Mouse (Mus musculus): Measurements from ENCODE around the gene Rrp1. TPM values are rescaled to one million over a fixed set of nuclear protein-coding genes. Genes with fewer than 3 reads are reported as not detected.

The Rrp1 gene
- polyA plus RNA-seq, 1 experiment = 42.0 TPM

DNA sequence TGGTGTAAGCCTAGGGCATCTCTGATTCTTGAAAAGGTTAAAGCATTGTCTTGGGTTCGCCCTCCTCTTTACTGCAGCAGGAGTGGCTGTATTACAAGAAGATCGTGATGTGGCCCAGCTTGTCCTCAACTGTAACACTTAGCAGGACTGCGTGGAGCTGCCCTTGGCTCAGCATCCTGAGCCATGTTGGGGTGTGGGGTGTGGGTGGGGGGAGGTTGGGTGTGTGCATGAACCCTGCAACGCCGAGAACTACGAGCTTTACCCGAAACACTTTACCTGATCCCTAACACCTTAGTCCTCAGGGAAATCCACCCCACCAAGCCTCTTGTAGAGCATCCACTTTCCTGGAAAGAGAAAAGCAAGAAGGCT is 293 bp upstream of the Rrp1 start:
- TF ChIP-seq CTCF (IDR thresholded peaks at IDR 0.05; ENCODE audit: extremely low read depth, insufficient read length, insufficient replicate concordance, low read depth, low read length) (no peak), POLR2A (IDR thresholded peaks at IDR 0.05; ENCODE audit: low read depth, low read length) (no peak)
- Histone ChIP-seq H3K27ac (ENCODE audit: insufficient read depth, low read depth, low read length) (no peak overlapping the region), H3K4me3 (ENCODE audit: low read depth, low read length) (peak overlapping the region; percentile 65), H3K36me3 (ENCODE audit: control insufficient read depth, insufficient read depth, low read length) (peaks cover 18% of the 10 kb centered on the region), H3K4me1 (ENCODE audit: control insufficient read depth, insufficient read depth, insufficient read length, low read length) (no peaks in the 10 kb centered on the region), H3K27me3 (ENCODE audit: control insufficient read depth, insufficient read depth, low read length) (no peaks in the 10 kb centered on the region)
- WGBS = 26% methylated on average over 7 of the region's 7 CpGs

DNA sequence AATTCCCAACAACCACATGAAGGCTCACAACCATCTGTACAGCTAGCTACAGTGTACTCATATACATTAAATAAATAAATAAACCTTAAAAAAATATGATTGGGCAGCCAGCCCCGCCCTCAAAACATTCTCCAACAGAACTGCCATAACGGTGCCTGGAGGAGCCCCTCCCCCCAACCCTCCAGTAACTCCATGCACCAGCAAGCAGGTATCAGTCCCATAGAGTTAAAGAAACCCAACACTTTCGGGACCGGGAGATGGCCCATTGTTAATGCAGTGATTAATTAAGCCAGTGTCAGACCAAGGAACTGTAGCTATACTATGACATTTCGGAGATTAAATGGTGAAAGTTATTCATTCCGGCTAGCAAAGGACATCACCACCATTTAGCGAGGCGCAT is 992 bp downstream of the Rrp1 start:
- Histone ChIP-seq H3K36me3 (ENCODE audit: control insufficient read depth, insufficient read depth, low read length) (peaks cover 28% of the 10 kb centered on the region), H3K27ac (ENCODE audit: insufficient read depth, low read depth, low read length) (no peak overlapping the region), H3K4me1 (ENCODE audit: control insufficient read depth, insufficient read depth, insufficient read length, low read length) (no peaks in the 10 kb centered on the region), H3K27me3 (ENCODE audit: control insufficient read depth, insufficient read depth, low read length) (no peaks in the 10 kb centered on the region), H3K4me3 (ENCODE audit: low read depth, low read length) (peak overlapping the region; percentile 65)
- WGBS = 4% methylated on average over 8 of the region's 8 CpGs
- no peak for TF ChIP-seq POLR2A (IDR thresholded peaks at IDR 0.05; ENCODE audit: low read depth, low read length)
- no peak for TF ChIP-seq CTCF (IDR thresholded peaks at IDR 0.05; ENCODE audit: extremely low read depth, insufficient read length, insufficient replicate concordance, low read depth, low read length)

DNA sequence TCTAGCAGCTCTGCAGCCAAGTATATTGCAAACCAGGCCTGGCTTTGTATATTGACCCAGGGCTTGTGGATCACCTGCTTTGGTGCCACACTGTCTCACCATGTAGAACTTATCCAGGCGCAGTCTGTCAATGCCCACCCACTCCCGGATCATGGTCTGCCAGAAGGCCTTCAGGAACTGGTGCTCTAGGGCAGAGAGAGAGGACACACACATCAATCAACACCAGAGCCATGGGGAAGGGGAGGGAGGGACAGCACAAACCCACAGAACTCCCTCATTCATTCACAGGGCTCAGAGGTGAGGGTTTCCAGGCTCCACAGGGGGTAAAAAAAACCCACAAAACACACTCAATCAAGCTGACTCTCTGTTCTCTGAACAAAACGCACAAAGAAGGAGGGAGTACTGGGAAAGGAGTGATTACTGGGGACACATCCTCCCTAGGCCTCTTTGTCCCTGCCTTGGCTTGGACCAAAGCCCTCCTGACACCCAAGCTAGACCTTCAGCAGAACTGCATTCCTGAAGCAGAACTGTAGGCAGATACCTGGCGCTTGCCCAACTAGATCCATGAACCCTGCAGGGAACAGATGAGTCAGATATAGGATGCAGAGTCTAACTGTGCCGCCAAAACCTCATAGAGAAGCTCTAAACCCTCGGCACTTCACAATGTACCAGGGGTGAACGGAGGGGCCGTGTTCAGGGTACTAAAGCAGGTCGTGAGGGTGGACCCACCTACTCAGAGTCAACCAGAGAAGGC is 3.6 kb downstream of the Rrp1 start:
- Histone ChIP-seq H3K27ac (ENCODE audit: insufficient read depth, low read depth, low read length) (no peak overlapping the region), H3K27me3 (ENCODE audit: control insufficient read depth, insufficient read depth, low read length) (no peaks in the 10 kb centered on the region), H3K36me3 (ENCODE audit: control insufficient read depth, insufficient read depth, low read length) (peaks cover 52% of the 10 kb centered on the region), H3K4me1 (ENCODE audit: control insufficient read depth, insufficient read depth, insufficient read length, low read length) (no peaks in the 10 kb centered on the region), H3K4me3 (ENCODE audit: low read depth, low read length) (no peak overlapping the region)
- WGBS = 85% methylated on average over 9 of the region's 9 CpGs
- TF ChIP-seq CTCF (IDR thresholded peaks at IDR 0.05; ENCODE audit: extremely low read depth, insufficient read length, insufficient replicate concordance, low read depth, low read length) = no peak
- no peak for TF ChIP-seq POLR2A (IDR thresholded peaks at IDR 0.05; ENCODE audit: low read depth, low read length)

DNA sequence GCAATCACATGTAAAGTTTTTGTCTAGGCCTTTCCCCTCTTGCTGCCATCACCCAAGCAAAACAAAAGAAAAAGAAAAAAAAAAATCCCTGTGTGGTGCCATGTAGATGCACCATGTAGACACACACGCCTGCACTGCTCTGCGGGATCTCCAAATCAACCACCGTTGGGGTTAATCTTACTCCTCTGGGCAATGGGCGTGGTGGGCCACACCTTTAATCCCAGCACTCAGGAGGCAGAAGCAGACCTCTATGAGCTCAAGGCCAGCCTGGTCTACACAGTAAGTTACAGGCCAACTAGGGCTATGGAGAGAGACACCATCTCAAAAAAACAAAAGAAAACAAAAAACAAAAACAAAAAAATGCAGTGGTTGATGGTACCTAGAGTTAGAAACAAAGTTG is 5.7 kb downstream of the Rrp1 start:
- Histone ChIP-seq H3K27me3 (ENCODE audit: control insufficient read depth, insufficient read depth, low read length) (no peaks in the 10 kb centered on the region), H3K27ac (ENCODE audit: insufficient read depth, low read depth, low read length) (no peak overlapping the region), H3K4me3 (ENCODE audit: low read depth, low read length) (no peak overlapping the region), H3K4me1 (ENCODE audit: control insufficient read depth, insufficient read depth, insufficient read length, low read length) (no peaks in the 10 kb centered on the region), H3K36me3 (ENCODE audit: control insufficient read depth, insufficient read depth, low read length) (peaks cover 71% of the 10 kb centered on the region)
- no peak for TF ChIP-seq CTCF (IDR thresholded peaks at IDR 0.05; ENCODE audit: extremely low read depth, insufficient read length, insufficient replicate concordance, low read depth, low read length)
- no peak for TF ChIP-seq POLR2A (IDR thresholded peaks at IDR 0.05; ENCODE audit: low read depth, low read length)
- WGBS = 72% methylated on average over 4 of the region's 4 CpGs

- H3K4me3 ChIP-seq (ENCODE audit: low read depth, low read length) = no peak overlapping the region
- 82% methylated on average over 6 of the region's 6 CpGs for WGBS
- TF ChIP-seq CTCF (IDR thresholded peaks at IDR 0.05; ENCODE audit: extremely low read depth, insufficient read length, insufficient replicate concordance, low read depth, low read length) (no peak), POLR2A (IDR thresholded peaks at IDR 0.05; ENCODE audit: low read depth, low read length) (no peak)
- no peaks in the 10 kb centered on the region for H3K4me1 ChIP-seq (ENCODE audit: control insufficient read depth, insufficient read depth, insufficient read length, low read length)
- no peaks in the 10 kb centered on the region for H3K27me3 ChIP-seq (ENCODE audit: control insufficient read depth, insufficient read depth, low read length)
- peaks cover 80% of the 10 kb centered on the region for H3K36me3 ChIP-seq (ENCODE audit: control insufficient read depth, insufficient read depth, low read length)
- H3K27ac ChIP-seq (ENCODE audit: insufficient read depth, low read depth, low read length) = no peak overlapping the region
These were observed 6.7 kb downstream of the Rrp1 start for GRCm38 (mm10) chr10:78406152-78406551.

DNA sequence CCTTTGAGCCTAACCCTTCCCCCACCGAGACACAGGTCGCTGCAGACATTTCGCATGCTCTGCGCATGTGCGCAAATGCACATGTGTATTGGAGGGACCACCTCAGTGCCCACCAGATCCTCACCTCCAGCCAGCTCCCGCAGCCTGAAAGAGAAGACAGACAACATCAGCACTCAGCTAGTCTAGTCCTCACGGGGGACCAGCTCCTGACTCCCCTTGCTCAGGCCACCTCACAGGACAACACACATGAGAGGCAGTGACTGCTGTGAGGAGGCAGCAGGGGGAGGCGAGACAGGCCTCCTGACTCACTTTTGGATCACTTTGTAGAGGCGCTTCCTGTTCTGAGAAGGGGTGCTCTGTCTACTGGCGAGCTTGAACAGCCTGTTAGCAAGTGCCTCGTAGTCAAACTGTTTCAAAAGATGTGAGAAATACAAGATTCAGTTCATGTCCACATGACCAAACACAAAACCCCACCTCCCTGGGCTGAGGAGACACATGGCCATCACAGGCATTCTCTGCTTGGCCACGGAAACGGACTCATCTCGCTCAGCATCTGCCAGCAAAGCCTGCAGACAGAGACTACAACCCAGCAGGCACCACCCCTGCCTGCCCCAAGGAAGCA is 10.4 kb downstream of the Rrp1 start:
- Histone ChIP-seq H3K27ac (ENCODE audit: insufficient read depth, low read depth, low read length) (no peak overlapping the region), H3K4me1 (ENCODE audit: control insufficient read depth, insufficient read depth, insufficient read length, low read length) (no peaks in the 10 kb centered on the region), H3K4me3 (ENCODE audit: low read depth, low read length) (no peak overlapping the region), H3K36me3 (ENCODE audit: control insufficient read depth, insufficient read depth, low read length) (peaks cover 66% of the 10 kb centered on the region), H3K27me3 (ENCODE audit: control insufficient read depth, insufficient read depth, low read length) (no peaks in the 10 kb centered on the region)
- no peak for TF ChIP-seq POLR2A (IDR thresholded peaks at IDR 0.05; ENCODE audit: low read depth, low read length)
- 91% methylated on average over 14 of the region's 14 CpGs for WGBS

DNA sequence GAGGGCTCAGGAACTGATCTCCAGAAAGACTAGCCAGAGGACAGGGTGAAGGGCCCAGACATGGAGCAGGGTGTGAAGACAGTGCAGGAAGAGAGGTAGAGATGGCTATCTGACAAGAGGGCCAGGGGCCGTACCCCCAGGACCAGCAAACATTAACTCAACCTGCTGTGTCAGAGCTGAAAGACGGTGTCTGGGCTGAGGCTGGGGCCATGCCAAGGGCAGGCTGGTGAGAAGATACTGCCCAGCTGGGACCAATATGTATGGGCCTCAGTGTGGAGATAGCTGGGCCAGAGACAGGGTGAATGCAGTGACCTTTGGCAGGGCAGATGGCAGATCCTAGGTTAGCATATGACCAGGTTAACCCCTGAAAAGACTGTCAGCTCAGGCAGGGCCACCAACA is 11.7 kb downstream of the Rrp1 start:
- peaks cover 54% of the 10 kb centered on the region for H3K36me3 ChIP-seq (ENCODE audit: control insufficient read depth, insufficient read depth, low read length)
- H3K4me3 ChIP-seq (ENCODE audit: low read depth, low read length) = no peak overlapping the region
- no peaks in the 10 kb centered on the region for H3K27me3 ChIP-seq (ENCODE audit: control insufficient read depth, insufficient read depth, low read length)
- no peak for TF ChIP-seq CTCF (IDR thresholded peaks at IDR 0.05; ENCODE audit: extremely low read depth, insufficient read length, insufficient replicate concordance, low read depth, low read length)
- TF ChIP-seq POLR2A (IDR thresholded peaks at IDR 0.05; ENCODE audit: low read depth, low read length) = no peak
- 88% methylated on average over 2 of the region's 2 CpGs for WGBS
- H3K4me1 ChIP-seq (ENCODE audit: control insufficient read depth, insufficient read depth, insufficient read length, low read length) = no peaks in the 10 kb centered on the region
- no peak overlapping the region for H3K27ac ChIP-seq (ENCODE audit: insufficient read depth, low read depth, low read length)
